Mouse (Mus musculus): Measurements from ENCODE around the gene Opalin. TPM values are rescaled to one million over a fixed set of nuclear protein-coding genes. Genes with fewer than 3 reads are reported as not detected.

The Opalin gene
- polyA plus RNA-seq, 1 experiment from 2014 or later = not detected

DNA sequence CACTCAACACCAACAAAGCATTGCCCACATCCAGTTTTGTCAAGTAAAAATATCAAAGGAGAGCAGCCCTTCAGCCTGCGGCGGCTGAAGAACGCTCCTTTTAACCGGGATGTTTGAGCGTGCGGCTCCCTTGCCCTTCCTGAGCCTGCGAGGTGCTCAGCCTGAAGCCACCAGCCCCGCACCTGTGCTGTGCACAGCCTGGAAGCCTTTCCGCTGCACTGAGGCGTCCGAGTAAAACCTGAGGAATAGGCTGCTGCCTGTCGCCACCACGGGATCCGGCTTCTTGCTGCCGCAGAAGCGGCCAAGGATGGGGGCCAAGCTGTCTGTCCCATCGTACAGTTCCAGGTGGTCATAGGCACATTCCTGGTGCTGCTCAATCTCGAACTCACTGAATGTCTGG lies 11.6 kb upstream of the Opalin start:
- no peak for DNase-seq (ENCODE audit: low spot score)
- H3K9ac ChIP-seq (ENCODE audit: low read depth, low read length) = no peak overlapping the region

DNA sequence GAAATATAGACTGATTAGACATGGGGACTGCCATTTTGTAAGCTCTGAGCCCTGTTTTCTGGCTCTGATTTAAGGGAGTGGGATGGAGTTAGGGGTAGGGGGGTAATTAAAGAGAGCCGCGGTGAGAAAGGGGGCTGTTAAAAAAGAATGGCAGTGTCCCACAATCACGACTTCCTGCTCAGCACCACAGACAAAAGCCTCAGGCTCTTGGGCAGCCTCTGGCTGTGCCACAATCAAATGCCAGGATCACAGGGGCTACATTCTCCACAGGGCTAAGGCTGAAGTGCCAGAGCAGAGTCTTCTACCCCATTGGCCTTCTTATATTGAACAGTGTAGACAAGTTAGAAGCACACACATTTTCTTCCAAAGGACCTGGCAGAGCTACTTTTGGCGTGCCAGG lies 11.0 kb upstream of the Opalin start:
- no peaks in the 10 kb centered on the region for H3K4me1 ChIP-seq (ENCODE audit: control insufficient read depth, insufficient read depth, low read length)
- no peak overlapping the region for H3K4me3 ChIP-seq (ENCODE audit: low read depth, low read length)
- no peak overlapping the region for H3K4me2 ChIP-seq (ENCODE audit: low read depth, low read length)
- H3K9ac ChIP-seq (ENCODE audit: low read depth, low read length) = no peak overlapping the region
- DNase-seq (ENCODE audit: low spot score) (no peak), ATAC-seq (ENCODE audit: low read depth) (no peak)
- H3K27me3 ChIP-seq (replicated peaks; ENCODE audit: control insufficient read depth, insufficient read depth, low read length) = peaks cover 21% of the 10 kb centered on the region; the same call in 1 of the 2 replicates
- no peak overlapping the region for H3K27ac ChIP-seq (replicated peaks; ENCODE audit: low read depth, low read length)
- no peaks in the 10 kb centered on the region for H3K36me3 ChIP-seq (ENCODE audit: control insufficient read depth, insufficient read depth, low read length)
- 44% methylated on average over 4 of the region's 4 CpGs for WGBS
- H3K9me3 ChIP-seq (ENCODE audit: control insufficient read depth, low read length) = no peaks in the 10 kb centered on the region

More for the DNA sequence above, 11.6 kb upstream of the Opalin start:
- WGBS = 35% methylated on average over 15 of the region's 18 CpGs
- H3K4me2 ChIP-seq (ENCODE audit: low read depth, low read length) = peak overlapping the region; percentile 20; the same call in 1 of the 2 replicates
- H3K4me3 ChIP-seq (ENCODE audit: low read depth, low read length) = no peak overlapping the region
- H3K4me1 ChIP-seq (ENCODE audit: control insufficient read depth, insufficient read depth, low read length) = no peaks in the 10 kb centered on the region
- no peak for ATAC-seq (ENCODE audit: low read depth)
- no peaks in the 10 kb centered on the region for H3K36me3 ChIP-seq (ENCODE audit: control insufficient read depth, insufficient read depth, low read length)
- no peak overlapping the region for H3K27ac ChIP-seq (replicated peaks; ENCODE audit: low read depth, low read length)
- no peaks in the 10 kb centered on the region for H3K9me3 ChIP-seq (ENCODE audit: control insufficient read depth, low read length)
- peaks cover 21% of the 10 kb centered on the region; the same call in 1 of the 2 replicates for H3K27me3 ChIP-seq (replicated peaks; ENCODE audit: control insufficient read depth, insufficient read depth, low read length)

DNA sequence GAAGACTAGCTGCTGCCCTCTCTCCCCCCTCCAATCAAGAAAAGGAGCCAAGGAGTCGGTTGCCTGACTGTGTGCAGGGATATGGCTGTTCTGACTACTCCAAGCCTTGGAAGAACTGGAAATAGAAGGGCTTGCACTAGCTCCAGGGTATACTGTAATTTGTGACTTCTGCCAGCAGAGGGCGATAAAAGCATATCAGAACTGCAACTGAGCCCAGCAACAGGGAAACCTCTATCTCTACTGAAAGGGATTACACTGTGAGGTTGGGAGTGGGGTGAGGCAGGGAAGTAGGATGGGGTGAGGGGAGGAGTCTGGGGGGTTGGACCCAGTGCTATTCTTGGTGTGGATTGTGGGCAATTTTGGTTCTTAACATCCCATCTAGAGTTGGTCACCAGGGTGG lies 9.8 kb upstream of the Opalin start:
- no peaks in the 10 kb centered on the region for H3K9me3 ChIP-seq (ENCODE audit: control insufficient read depth, low read length)
- ATAC-seq (ENCODE audit: low read depth) (peak; percentile 62; the same call in 1 of the 2 replicates), DNase-seq (ENCODE audit: low spot score) (peak; percentile 68)
- WGBS = 0% methylated on average over 2 of the region's 2 CpGs
- H3K4me1 ChIP-seq (ENCODE audit: control insufficient read depth, insufficient read depth, low read length) = no peaks in the 10 kb centered on the region
- H3K27ac ChIP-seq (replicated peaks; ENCODE audit: low read depth, low read length) = no peak overlapping the region
- H3K36me3 ChIP-seq (ENCODE audit: control insufficient read depth, insufficient read depth, low read length) = no peaks in the 10 kb centered on the region
- no peak overlapping the region for H3K4me2 ChIP-seq (ENCODE audit: low read depth, low read length)
- H3K4me3 ChIP-seq (ENCODE audit: low read depth, low read length) = no peak overlapping the region
- H3K9ac ChIP-seq (ENCODE audit: low read depth, low read length) = no peak overlapping the region
- H3K27me3 ChIP-seq (replicated peaks; ENCODE audit: control insufficient read depth, insufficient read depth, low read length) = peaks cover 21% of the 10 kb centered on the region; the same call in 1 of the 2 replicates

DNA sequence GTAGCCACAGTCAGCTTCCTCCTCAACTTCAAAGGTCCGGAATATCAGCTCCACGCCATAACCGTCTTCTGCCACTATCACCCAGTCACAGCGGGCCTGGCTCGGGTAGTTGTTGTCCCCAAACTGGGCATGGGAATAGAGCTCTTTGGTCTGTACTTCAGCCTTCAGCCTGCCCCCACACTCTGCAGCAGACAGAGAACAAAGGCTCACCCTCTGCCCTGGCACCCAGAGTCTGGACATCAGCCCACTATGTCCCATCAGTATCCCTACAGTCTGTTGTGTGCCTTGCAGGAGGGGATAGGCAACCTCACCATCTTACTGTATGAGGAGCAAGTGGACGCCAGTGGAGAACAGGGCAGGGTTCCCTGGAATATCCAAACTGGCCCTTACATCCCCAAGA lies 9.4 kb upstream of the Opalin start:
- no peak overlapping the region for H3K4me2 ChIP-seq (ENCODE audit: low read depth, low read length)
- DNase-seq (ENCODE audit: low spot score) (no peak), ATAC-seq (ENCODE audit: low read depth) (no peak)
- no peaks in the 10 kb centered on the region for H3K4me1 ChIP-seq (ENCODE audit: control insufficient read depth, insufficient read depth, low read length)
- no peak overlapping the region for H3K4me3 ChIP-seq (ENCODE audit: low read depth, low read length)
- H3K36me3 ChIP-seq (ENCODE audit: control insufficient read depth, insufficient read depth, low read length) = no peaks in the 10 kb centered on the region
- H3K9ac ChIP-seq (ENCODE audit: low read depth, low read length) = no peak overlapping the region
- H3K27me3 ChIP-seq (replicated peaks; ENCODE audit: control insufficient read depth, insufficient read depth, low read length) = peaks cover 21% of the 10 kb centered on the region; the same call in 1 of the 2 replicates
- H3K9me3 ChIP-seq (ENCODE audit: control insufficient read depth, low read length) = no peaks in the 10 kb centered on the region
- no peak overlapping the region for H3K27ac ChIP-seq (replicated peaks; ENCODE audit: low read depth, low read length)
- WGBS = 85% methylated on average over 6 of the region's 6 CpGs

DNA sequence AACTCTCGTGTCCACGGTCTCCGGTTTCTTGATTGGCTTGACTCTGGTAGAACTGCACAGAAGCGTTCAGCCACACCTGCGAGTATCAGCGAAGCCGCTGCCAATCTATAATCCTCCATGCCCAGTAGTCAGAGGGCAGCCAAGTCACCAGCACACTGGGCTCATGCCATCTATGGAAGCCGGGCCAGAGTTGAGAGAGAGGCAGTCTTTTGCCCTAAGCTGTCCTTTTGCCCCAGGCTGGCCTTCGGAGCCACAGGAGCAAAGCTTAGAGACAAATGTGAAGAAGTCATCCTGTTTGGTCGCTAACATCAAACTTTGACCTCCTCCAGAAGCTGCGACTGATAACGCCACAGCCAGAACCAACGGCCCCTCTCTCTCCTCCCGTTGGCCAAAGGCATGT lies 6.7 kb upstream of the Opalin start:
- H3K9ac ChIP-seq (ENCODE audit: low read depth, low read length) = no peak overlapping the region
- DNase-seq (ENCODE audit: low spot score) (no peak), ATAC-seq (ENCODE audit: low read depth) (no peak)
- 92% methylated on average over 14 of the region's 14 CpGs for WGBS
- H3K27ac ChIP-seq (replicated peaks; ENCODE audit: low read depth, low read length) = no peak overlapping the region
- H3K9me3 ChIP-seq (ENCODE audit: control insufficient read depth, low read length) = no peaks in the 10 kb centered on the region
- no peaks in the 10 kb centered on the region for H3K4me1 ChIP-seq (ENCODE audit: control insufficient read depth, insufficient read depth, low read length)
- peaks cover 12% of the 10 kb centered on the region; the same call in 1 of the 2 replicates for H3K27me3 ChIP-seq (replicated peaks; ENCODE audit: control insufficient read depth, insufficient read depth, low read length)
- no peaks in the 10 kb centered on the region for H3K36me3 ChIP-seq (ENCODE audit: control insufficient read depth, insufficient read depth, low read length)
- no peak overlapping the region for H3K4me3 ChIP-seq (ENCODE audit: low read depth, low read length)
- no peak overlapping the region for H3K4me2 ChIP-seq (ENCODE audit: low read depth, low read length)

DNA sequence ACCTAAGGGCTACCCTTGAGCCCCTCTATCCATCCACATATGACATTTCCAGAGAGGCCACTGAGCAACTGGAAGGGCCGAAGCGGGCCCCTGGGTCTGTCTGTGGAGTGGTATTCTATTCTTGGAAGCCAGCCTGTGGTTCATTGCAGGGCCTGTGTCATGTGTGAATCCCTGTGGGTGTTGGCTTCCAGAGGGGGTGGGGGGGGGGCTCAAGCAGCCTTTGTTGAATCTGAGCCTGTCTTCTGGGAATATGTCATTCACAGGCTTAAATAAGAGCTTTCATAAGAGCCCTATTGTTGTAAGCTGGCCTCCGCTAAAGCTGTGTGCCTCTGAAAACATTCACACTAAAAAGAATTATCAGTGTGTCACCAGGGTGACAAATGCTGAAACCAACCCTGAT lies 4.7 kb upstream of the Opalin start:
- H3K27me3 ChIP-seq (replicated peaks; ENCODE audit: control insufficient read depth, insufficient read depth, low read length) = no peaks in the 10 kb centered on the region
- H3K27ac ChIP-seq (replicated peaks; ENCODE audit: low read depth, low read length) = no peak overlapping the region
- H3K9ac ChIP-seq (ENCODE audit: low read depth, low read length) = no peak overlapping the region
- H3K9me3 ChIP-seq (ENCODE audit: control insufficient read depth, low read length) = no peaks in the 10 kb centered on the region
- ATAC-seq (ENCODE audit: low read depth) (peak; percentile 77), DNase-seq (ENCODE audit: low spot score) (peak; percentile 52)
- 48% methylated on average over 3 of the region's 3 CpGs for WGBS
- H3K4me2 ChIP-seq (ENCODE audit: low read depth, low read length) = no peak overlapping the region
- no peaks in the 10 kb centered on the region for H3K4me1 ChIP-seq (ENCODE audit: control insufficient read depth, insufficient read depth, low read length)
- H3K36me3 ChIP-seq (ENCODE audit: control insufficient read depth, insufficient read depth, low read length) = no peaks in the 10 kb centered on the region
- H3K4me3 ChIP-seq (ENCODE audit: low read depth, low read length) = no peak overlapping the region

DNA sequence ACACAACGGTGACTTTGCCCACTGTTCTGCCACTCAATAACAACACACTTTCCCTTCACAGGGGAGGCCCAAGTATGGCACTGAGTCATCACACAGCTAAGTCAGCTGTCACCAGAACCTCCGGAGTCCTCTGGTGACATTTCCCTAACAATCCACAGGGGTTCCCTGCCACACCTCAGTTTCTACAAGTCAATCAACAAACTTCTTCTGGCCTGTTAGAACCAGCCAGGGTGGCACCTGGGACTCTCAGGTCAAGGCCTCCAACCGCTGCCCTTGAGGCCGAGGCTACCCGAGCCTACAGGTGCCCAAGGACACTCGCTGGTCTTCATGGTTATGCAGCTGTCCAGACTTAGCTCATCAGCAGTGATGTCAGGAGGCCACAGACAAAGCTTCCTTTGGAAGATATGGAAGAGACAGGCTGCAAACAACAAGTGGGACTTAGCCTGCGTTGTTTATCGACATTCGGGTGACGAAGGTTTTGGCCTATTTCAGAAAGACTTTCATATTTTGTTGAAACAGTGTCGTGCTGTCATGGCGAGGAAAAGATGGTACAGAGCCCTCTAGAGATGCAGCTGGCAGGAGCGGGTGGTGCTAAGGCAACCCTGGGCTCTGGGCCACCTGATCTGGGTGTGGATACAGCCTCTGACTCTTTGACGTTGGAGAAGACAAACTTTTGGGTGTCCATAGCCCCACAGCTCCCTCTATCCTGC lies 3.0 kb downstream of the Opalin start:
- Histone ChIP-seq H3K27me3 (replicated peaks; ENCODE audit: control insufficient read depth, insufficient read depth, low read length) (no peaks in the 10 kb centered on the region), H3K9me3 (ENCODE audit: control insufficient read depth, low read length) (no peaks in the 10 kb centered on the region), H3K4me2 (ENCODE audit: low read depth, low read length) (no peak overlapping the region), H3K27ac (replicated peaks; ENCODE audit: low read depth, low read length) (no peak overlapping the region), H3K4me1 (ENCODE audit: control insufficient read depth, insufficient read depth, low read length) (no peaks in the 10 kb centered on the region), H3K4me3 (ENCODE audit: low read depth, low read length) (no peak overlapping the region), H3K9ac (ENCODE audit: low read depth, low read length) (no peak overlapping the region), H3K36me3 (ENCODE audit: control insufficient read depth, insufficient read depth, low read length) (no peaks in the 10 kb centered on the region)
- DNase-seq (ENCODE audit: low spot score) (no peak), ATAC-seq (ENCODE audit: low read depth) (no peak)
- WGBS = 85% methylated on average over 14 of the region's 14 CpGs

DNA sequence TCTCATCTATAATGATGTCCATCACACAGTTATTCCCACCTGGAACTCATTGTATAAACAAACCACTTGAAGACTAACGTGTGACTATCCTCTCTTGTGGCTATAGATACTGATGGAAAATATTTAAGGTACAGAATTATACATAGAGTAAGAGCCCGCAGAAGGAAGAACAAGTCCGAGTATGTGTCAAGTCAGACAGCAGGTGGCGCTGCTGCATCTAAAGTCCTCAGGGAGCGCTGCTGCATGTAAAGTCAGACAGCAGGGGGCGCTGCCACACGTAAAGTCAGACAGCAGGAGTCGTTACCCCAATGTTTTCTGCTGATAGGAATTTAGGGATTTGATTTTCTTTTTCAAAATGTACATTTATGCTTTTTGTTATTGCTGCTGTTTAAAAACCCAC lies 5.4 kb downstream of the Opalin start:
- Histone ChIP-seq H3K4me2 (ENCODE audit: low read depth, low read length) (no peak overlapping the region), H3K27me3 (replicated peaks; ENCODE audit: control insufficient read depth, insufficient read depth, low read length) (no peaks in the 10 kb centered on the region; the same call in 1 of the 2 replicates), H3K9ac (ENCODE audit: low read depth, low read length) (no peak overlapping the region), H3K4me1 (ENCODE audit: control insufficient read depth, insufficient read depth, low read length) (no peaks in the 10 kb centered on the region), H3K4me3 (ENCODE audit: low read depth, low read length) (no peak overlapping the region), H3K9me3 (ENCODE audit: control insufficient read depth, low read length) (no peaks in the 10 kb centered on the region), H3K36me3 (ENCODE audit: control insufficient read depth, insufficient read depth, low read length) (no peaks in the 10 kb centered on the region), H3K27ac (replicated peaks; ENCODE audit: low read depth, low read length) (no peak overlapping the region)
- ATAC-seq (ENCODE audit: low read depth) (no peak), DNase-seq (ENCODE audit: low spot score) (peak; percentile 93)
- WGBS = 5% methylated on average over 8 of the region's 8 CpGs

DNA sequence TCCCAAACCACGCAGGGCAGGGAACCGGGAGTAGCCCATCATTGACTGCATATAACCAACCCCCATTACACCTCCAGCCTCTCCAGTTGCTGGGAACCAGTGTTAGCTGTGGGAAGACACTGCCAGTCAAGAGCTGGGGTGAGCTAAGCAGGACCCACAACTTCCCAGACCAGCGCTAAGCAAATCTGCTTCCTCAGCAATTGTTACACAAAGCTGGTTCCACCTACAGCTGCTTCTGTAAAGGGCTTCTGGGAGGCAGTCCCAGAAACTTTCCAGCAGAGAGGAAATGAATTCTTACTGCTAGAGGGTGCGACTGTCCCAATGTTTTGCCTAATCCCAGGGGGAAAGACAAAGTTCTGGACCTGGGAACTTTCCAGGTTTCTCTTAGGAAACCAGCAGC lies 22.2 kb downstream of the Opalin start:
- Histone ChIP-seq H3K4me2 (ENCODE audit: low read depth, low read length) (no peak overlapping the region), H3K36me3 (ENCODE audit: control insufficient read depth, insufficient read depth, low read length) (no peaks in the 10 kb centered on the region), H3K27me3 (replicated peaks; ENCODE audit: control insufficient read depth, insufficient read depth, low read length) (no peaks in the 10 kb centered on the region), H3K9ac (ENCODE audit: low read depth, low read length) (no peak overlapping the region), H3K9me3 (ENCODE audit: control insufficient read depth, low read length) (no peaks in the 10 kb centered on the region), H3K4me1 (ENCODE audit: control insufficient read depth, insufficient read depth, low read length) (no peaks in the 10 kb centered on the region), H3K27ac (replicated peaks; ENCODE audit: low read depth, low read length) (no peak overlapping the region), H3K4me3 (ENCODE audit: low read depth, low read length) (no peak overlapping the region)
- DNase-seq (ENCODE audit: low spot score) (no peak), ATAC-seq (ENCODE audit: low read depth) (no peak)
- WGBS = 55% methylated on average over 4 of the region's 4 CpGs

Measured in embryonic facial prominence, embryonic 14.5 days (tissue).